Mouse (Mus musculus): Measurements from ENCODE around the gene Slc12a5.

DNA sequence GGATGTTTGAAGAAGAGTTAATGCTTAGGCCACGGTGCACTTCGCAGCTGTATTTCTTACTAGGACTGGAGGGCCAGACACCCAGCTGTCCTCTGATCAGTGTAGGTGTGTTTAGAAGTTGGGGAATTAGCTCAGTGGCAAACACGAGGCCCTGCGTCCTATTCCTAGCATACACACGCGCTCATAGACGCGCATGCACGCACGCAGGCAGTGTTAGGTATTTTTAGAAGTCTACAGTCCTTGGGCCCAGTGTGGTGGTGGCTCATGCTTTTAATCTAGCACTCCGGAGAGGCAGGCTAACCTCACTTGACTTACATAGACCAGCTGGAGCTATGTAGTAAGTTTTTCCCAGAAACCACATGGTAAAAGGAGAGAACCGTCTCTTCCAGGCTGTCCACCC lies 48.5 kb upstream of the Slc12a5 start:
- TF ChIP-seq POLR2A (IDR thresholded peaks at IDR 0.05; ENCODE audit: control insufficient read depth, low read depth, low read length) (no peak), CTCF (IDR thresholded peaks at IDR 0.05; ENCODE audit: control insufficient read depth, insufficient read depth, insufficient replicate concordance, low read depth, low read length) (no peak)

Measured in testis, adult 2 months (tissue).